Mouse (Mus musculus): ENCODE results near the gene Dnajb4. TPM values are rescaled to one million over a fixed set of nuclear protein-coding genes. Genes with fewer than 3 reads are reported as not detected.

Gene Dnajb4
- total RNA-seq, 2 experiments from 2014 or later, result 75.4 to 76.8 TPM

DNA sequence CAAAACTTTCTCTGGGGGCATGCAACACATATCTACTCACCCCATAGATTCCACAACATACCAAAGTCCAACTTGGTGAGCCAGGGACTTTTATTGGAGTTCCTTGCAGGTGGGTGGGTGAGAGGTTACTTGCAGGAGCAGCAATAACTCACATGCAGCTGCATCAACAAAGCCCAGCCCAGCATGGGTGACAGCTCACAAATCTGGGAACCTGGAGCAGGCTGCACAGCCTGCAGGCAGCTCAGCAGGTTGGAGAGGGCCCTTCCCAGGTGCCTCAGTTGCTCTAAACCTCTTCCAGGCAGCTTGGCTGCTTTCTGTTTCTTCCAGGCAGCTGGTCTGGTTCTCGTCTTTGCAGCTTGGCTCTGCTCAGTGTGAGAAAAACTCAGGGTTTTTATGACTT lies 30.8 kb downstream of the Dnajb4 start:
- no peak for DNase-seq (ENCODE audit: low spot score in 2 of 2)

DNA sequence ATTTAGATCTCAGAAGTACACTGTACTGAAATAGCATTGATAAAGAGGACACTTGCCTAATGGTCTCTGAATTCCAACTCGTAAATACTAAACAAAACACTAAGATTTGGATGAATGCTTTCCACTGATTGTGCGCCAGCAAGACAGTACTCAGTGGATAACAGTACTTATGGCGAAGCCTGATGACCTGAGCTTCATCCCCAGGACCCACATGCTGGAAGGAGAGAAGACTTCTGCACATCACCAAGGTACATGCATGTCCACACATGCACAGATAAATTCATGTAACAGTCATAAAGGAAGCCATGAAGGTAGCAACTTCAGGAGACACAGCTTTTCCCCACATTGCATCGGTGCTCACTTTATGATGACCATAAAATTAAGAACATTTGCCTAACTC lies 31.3 kb downstream of the Dnajb4 start:
- no peak for DNase-seq (ENCODE audit: low spot score in 2 of 2)

DNA sequence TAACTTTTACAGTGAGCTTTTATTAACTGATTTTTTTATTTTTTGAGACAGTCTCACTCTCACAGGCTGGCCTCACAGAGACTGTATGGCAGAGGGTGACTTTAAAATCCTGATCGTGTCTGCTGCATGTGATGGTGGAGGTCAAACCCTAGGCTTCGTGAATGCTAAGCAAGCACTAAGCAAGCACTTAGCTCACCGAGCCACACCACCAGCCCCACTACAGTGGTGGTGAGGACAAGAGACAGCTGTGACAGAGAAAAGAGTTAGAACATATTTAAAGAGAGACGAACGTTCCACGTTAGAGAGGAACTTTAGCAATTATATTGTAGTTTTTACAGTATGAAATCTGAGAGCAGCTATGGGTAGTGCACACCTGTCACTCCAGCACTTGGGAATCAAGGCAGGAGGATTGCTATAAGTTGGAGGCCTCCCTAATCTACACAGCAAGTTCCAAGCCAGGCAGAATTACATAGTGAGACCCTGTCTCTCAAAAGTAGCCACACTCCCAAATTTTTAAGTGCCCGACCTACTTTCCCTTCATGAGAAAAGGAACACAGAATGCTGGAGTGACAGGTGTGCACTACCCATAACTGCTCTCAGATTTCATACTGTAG lies 37.7 kb downstream of the Dnajb4 start:
- no peak for DNase-seq (ENCODE audit: low spot score in 2 of 2)

DNA sequence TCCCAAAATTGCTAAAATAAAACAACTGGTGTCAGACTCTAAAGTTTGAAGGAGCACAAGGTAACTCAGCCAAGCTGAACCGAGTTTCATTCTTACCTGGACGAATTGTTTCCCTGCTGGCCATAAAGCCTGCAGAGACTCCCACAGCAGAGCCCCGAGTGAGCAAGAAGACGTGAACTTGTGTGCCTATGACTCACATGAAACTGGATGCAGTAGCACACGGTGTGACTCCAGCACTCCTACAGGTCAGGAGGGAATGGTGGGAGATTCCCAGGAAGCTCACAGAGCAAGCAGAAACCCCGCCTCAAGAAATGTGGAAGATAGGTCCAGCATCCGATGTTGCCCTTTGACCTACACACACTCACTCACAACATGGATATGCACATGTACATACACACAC lies 38.2 kb downstream of the Dnajb4 start:
- no peak for DNase-seq (ENCODE audit: low spot score in 2 of 2)

DNA sequence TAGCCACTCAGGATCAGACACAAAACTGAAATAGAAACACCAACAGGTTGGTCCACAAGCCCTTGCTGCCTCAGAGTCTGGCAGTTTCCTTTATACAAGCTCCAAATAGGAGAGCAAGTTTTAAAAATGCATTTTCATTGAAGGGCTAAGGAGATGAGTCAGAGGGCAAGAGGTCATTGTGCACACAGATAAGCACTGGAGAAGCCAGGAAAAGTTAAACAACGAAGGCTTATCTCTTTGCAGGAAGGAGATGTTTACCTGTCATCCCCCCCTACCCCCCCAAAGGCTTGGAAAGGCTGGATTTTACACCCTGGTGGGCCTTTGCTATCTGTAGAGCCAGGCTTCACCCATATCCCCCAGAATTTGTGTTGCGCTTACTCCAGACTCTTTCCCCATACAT lies 38.9 kb downstream of the Dnajb4 start:
- no peak for DNase-seq (ENCODE audit: low spot score in 2 of 2)

DNA sequence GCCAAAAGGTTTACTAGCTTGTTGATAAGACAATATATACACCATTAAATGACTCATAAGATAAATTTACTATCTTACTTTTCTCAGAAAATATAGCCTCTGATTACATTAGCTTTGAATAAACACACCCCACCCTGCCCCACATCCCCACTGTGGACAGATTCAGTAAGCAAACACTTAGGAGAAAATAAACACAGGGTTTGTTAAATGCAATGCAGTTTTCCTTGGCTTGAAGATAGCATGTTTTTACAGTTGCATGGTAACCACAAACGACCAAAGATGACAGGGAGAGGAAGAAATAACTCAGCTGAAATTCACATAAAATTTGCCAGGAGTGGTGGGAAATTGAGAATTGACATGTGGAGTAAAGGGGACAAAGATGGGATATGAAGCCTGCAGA lies 39.7 kb downstream of the Dnajb4 start:
- no peak for DNase-seq (ENCODE audit: low spot score in 2 of 2)

DNA sequence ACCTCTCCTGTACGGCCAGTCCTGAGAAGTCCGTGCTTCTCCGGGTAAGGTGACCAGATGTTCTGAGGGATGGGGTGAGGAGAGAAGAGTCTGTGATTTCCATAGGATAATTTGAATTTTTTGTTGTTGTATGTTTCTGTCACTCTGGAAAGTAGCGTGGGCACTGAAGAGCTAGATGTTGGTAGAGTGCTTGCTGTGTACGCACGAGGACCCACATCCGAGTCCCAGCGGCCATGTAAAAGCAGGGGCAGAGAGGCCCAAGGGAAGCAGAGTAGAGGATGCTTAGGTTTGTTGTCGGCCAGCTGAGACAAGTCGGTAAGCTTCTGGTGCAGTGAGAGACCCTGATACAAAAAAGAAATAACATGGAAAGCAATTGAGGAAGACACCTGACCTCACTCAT lies 42.1 kb downstream of the Dnajb4 start:
- DNase-seq (ENCODE audit: low spot score in 2 of 2), result no peak

DNA sequence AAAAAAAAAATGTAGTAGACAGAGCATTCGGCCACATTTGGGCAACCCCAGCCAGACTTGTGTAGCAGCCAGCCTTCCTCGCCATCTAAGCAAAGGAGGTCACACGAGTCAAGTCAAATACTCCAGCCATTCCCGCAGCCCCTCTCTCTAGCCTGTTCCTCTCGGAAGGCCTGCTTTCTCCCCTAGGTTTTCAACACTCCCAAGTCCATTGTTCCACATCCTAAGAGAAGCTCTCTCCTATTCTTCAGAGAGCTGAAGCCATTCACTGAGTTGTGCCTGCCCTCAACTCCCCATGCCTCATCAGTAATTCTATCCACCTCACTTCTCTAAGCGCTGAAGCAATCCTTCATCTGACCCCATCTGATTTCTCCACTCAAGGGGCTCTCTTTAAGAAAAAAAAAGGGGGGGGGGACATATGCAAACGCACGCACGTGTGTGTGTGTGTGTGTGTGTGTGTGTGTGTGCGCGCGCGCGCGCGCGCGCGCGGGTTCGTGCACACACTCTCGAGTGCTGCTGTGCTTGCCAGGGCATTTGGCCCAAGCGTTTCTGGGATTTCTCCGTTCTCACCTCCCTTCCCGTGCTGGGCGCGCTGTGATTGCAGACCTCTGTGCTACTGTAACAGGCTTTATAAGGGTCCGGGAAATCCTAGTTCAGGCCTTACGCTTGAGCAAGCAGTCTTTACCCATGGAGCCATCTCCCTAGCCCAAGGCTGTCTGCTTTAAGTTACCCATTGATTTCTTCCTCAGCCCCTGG lies 43.2 kb downstream of the Dnajb4 start:
- DNase-seq (ENCODE audit: low spot score in 2 of 2), result no peak

DNA sequence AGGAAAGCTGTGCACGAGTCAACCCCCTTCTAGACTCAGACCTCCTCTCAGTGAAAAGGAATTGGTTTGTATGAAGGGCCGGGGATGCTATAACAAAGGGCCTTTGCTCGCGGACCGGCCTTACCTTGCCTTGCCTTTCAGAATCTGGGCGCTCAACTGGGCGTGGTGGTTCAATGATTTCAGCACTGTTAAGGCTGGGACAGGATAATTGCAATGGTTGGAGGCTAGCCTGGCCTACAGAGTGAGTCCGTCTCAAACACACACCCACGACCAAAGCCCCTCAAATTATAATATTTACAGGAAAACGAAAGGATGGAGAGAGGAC lies 44.0 kb downstream of the Dnajb4 start, which contains the start of gene Gipc2:
Gene Gipc2 (minus strand): TSS at position 132 of the 325 bp plus-strand sequence.
- DNase-seq (ENCODE audit: low spot score in 2 of 2), result no peak

DNA sequence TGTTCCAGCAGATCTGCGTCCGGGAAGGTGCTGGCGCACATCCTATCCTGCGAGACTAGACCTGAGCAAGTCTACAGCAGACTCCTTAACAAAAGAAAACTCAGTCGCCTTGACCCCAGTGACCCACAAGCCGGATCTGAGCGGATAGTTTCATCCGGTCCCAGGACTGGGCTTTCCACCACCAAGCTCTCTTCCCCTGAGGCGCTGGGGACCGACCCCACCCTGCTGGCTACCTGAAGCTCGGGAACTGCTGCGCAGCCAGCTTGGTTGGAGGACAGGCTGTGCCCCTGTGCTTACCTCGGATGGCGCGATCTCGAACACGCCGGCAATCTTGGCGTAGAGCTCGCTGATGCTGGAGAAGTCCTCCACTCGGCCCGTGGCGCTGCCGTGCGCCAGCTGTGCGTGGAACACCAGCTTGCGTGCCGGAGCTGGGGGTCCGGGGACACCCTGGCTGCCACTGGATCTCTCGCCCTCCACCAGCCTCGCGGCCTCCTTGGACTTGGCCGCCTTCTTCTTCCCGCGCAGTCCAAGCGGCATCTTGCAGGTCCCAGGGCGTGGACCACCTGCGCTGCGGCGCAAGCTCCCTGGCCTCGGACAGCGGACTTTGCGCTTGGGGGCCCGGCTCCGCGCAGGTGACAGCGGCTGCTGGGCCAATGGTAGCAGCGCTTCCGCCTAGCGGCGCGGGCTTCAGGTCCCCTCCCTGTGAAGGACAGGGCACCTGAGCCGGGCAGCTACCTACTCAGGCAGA lies 44.6 kb downstream of the Dnajb4 start:
- DNase-seq (ENCODE audit: low spot score in 2 of 2), result peak; percentile 21 to 40

DNA sequence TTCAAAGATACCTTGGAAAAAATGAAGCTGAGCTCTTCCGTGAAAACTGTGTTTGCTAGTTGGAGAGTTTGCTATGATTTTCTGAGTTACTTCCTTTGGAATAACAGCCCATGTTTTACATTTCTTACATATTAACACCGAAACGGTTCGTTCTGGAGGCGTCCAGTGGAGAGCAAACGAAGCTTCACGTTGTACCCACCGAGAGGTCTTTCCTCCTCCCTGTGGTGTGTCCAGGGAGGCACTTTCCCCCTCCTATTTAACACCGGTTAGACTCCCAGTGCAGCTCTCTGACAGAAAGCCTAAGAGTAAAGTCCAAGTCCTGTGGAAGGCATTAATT lies 45.1 kb downstream of the Dnajb4 start:
- no peak for DNase-seq (ENCODE audit: low spot score in 2 of 2)

DNA sequence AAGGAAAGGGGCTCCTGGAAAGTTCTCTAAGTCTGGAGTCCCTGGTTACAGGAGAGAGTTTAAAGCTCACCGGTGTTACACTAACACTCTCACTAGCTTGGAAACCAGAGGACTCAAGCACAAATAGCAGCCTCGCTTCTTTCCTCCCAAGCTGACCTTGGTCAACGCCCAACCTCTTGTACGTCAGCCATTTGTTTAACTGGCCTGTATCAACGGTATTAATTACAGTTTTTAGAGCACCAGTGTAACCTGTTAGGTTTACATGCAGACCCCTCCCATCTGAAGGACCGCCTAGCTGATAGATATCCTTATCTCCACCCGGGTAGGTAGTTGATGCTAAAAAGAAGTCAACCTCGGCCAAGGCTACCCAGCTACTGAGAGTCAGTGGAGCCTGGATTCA lies 46.8 kb downstream of the Dnajb4 start:
- DNase-seq (ENCODE audit: low spot score in 2 of 2), result no peak

DNA sequence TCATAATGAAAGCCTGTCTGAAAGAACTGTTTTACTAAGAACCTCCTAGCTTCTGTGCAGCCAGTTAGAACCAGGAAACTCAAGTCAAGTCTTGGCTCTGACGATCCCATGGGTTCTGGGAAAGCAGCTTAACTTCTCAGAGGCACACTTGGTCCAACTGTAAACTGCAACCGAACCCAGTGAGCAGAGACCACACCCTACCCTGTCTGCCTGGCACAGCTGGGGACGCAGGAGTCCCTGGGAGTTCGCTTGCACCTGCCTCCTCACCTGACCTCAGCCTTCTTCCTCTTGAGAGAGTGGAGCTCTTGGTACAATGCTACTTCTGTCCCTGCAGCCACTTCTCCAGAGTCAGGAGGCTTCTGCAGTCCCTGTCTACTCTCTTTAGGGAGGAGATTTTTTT lies 49.5 kb downstream of the Dnajb4 start:
- no peak for DNase-seq (ENCODE audit: low spot score in 2 of 2)

DNA sequence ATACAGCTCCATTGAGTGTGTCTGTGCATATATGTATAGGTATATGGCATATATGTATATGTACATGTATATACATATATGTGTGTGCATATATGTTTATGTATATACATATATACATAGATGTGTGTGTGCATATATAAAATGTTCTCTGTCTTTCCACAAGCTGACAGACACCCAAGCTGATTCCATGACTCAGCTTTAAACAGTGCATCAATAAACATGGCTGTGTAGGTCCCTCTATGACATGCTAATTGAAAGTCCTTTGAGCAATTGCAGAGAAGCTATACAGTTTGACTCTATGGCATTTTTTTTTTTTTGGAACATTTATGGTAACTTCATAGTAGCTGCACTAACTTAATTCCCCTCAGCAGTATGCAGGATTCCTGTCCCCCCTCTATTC lies 50.8 kb downstream of the Dnajb4 start:
- DNase-seq (ENCODE audit: low spot score in 2 of 2), result no peak

DNA sequence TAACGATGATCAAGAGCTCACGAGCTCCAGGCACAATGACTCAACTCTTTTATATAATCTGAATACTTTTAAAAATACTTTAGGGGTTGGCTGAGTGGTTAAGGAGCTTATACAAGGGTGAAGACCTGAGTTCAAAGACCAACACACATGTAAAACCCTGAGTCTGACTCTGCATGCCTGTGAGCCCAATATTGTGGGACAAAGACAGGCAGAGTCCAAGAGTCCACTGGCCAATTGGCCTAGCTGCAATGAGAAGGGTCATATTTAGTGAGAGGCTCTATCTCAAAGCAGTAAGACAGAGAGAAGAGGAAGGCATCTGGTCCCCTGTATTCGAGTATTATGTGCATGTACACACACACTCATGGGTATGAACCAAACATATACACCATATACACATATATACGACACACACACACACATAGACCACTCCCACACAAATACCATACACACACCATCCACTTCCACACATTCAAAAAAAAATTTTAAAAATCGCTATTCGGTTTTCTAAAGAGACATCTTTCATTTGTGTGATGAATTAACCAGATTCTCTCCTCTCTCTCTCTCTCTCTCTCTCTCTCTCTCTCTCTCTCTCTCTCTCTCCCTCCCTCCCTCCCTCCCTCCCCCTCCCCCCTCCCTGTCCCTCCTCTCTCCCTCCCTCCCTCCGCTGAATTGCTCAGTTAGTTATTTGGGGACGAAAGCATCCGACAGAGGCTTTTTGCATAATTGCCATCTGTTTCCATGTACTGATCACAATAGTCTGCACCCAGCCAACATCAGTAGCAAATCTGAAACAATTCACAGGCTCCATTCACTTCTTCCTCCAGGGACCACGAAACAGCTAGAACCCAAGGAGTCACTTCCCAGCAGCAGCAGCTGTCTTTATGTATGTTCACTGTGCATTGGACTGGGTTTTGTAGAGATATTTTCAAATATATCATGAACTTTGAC lies 51.5 kb downstream of the Dnajb4 start:
- no peak for DNase-seq (ENCODE audit: low spot score in 2 of 2)

DNA sequence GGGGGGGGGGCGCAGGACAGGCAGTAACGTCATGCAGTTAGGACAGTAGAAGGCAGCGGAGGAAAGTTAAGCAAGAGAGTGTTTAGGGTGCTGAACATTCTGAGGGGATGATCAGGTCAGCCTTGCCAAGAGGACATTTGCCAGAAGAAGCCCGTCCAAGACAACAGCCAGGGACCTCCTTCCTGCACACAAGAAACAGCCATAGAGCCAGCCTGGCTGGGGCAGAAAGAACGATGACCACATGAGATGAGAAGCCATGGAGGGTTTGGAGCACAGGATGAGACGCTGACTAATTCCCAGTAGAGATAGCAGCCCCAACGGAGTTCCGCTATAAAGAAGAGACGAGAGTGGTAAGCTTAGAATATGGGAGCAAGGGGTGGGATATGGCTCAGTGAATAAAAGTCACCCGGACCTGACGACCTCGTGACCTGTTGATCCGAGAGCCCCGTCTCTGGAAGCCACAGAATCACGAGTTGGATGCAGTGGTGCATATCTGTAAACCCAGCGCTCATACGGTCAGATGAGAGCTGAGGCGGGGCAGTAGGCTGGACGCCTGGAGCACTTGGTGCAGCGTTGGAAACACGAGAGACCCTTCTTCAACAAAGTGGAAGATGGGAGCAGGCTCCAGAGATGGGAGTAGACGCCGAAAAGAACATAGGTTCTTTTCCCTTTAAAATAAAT lies 53.1 kb downstream of the Dnajb4 start:
- DNase-seq (ENCODE audit: low spot score in 2 of 2), result no peak

DNA sequence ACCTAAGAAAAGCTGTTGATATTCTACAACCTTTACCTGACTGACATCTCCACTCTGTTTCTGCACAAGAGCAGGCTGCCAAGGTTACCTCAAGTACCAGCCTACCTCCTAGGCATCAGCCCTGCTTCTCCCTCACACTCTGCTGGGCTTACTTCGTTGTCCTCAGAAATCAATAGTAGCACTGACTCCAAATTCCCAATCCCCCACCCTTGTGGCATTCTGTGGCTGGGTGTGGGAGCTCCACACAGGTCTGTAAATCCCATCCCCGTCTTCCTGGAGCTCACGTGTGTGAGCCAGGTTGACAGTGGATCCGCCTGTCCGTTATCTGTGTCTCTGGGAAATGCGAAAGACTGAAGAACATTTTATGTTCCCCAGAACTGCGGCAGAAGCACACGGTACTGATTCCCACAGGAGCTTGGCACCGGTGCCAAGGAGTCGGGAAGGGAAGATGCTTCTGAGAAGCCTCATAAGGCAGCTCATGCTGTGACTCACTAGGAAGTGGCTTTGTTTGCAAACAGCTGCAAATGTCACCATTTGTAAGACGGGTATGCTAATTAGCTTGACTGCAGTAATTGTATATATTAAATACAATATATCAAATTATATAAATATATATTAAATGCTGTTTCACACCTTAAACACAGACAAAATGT lies 54.7 kb downstream of the Dnajb4 start:
- DNase-seq (ENCODE audit: low spot score in 2 of 2), result no peak

DNA sequence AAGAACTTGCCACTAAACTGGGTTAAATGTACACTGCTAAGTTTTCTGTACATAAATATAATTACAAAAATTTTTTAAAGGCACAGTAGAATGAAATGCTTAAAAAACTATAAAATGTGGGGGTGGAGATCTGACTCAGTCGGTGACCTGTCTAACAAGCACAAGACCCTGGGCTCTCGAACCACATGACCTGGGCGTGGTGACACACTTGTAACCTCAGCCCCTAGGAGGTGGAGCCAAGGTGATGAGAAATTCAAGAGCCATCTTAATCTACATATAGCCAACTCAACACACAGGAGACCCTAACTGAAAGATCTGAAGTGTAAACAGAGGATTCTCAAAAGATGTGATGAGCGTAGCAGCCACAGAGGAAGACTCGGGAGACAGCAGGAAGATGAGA lies 56.0 kb downstream of the Dnajb4 start:
- no peak for DNase-seq (ENCODE audit: low spot score in 2 of 2)

DNA sequence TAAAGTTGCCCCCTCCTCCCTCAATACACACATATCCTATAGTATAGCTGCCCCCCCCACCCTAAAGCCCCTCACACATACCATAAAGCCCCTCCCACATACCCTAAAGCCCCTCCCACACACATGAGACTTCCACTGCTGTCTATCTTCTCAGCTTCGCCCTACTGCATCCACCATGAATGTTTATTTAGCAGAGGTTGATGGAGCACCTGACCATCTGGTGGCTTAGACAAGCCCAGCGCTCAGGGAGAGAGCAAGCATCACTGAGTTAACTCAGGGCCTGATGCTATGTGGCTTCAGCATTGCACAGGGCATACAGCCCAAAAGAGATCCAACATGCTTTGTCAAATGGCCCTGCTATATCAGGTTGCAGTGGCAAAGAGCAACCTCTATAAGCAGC lies 57.0 kb downstream of the Dnajb4 start:
- no peak for DNase-seq (ENCODE audit: low spot score in 2 of 2)

DNA sequence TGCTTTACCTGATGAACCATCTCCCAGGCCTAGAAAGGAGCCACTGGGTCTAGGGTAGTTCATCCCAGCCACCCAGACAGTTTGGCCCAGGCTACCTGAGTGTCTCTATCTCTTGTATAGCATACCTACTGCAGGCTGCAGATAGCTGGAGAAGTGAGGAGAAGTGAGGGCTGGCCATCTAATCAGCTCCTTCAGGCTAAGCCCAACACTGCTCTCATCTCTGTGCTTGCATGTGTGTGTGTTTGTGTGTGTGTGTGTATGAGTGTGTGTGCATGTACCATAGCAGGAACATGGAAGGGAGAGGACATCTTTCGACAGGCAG lies 57.7 kb downstream of the Dnajb4 start:
- no peak for DNase-seq (ENCODE audit: low spot score in 2 of 2)

Data from adrenal gland, adult 18-20 months (tissue).